Mouse (Mus musculus): ENCODE data around the gene Gm35549. TPM values are rescaled to one million over a fixed set of nuclear protein-coding genes. Genes with fewer than 3 reads are reported as not detected.

The Gm35549 gene
- polyA plus RNA-seq, 1 experiment from 2014 or later: not detected

- H3K4me2 ChIP-seq (ENCODE audit: low read depth, severe bottlenecking): no peak overlapping the region
- H3K36me3 ChIP-seq (ENCODE audit: control insufficient read depth, insufficient read depth, low read length): peaks cover 5% of the 10 kb centered on the region
- no peaks in the 10 kb centered on the region for H3K4me1 ChIP-seq (ENCODE audit: control insufficient read depth, insufficient read depth, low read length)
- no peak overlapping the region for H3K27ac ChIP-seq (replicated peaks; ENCODE audit: low read depth, low read length)
- no peaks in the 10 kb centered on the region for H3K27me3 ChIP-seq (ENCODE audit: control insufficient read depth, insufficient read depth, low read length)
- no peak overlapping the region for H3K4me3 ChIP-seq (ENCODE audit: low read depth, low read length)
- no peaks in the 10 kb centered on the region; the same call in 1 of the 2 replicates for H3K9me3 ChIP-seq (ENCODE audit: control insufficient read depth, low read length)
- 85% methylated on average over 3 of the region's 3 CpGs for WGBS
- H3K9ac ChIP-seq (ENCODE audit: low read length): no peak overlapping the region
- ATAC-seq (ENCODE audit: insufficient number of reproducible peaks, low FRiP score, low TSS enrichment, low read depth) (no peak), DNase-seq (ENCODE audit: low spot score) (no peak)
These were observed 1.8 kb upstream of the Gm35549 start for GRCm38 (mm10) chr9:122845621-122846020.

DNA sequence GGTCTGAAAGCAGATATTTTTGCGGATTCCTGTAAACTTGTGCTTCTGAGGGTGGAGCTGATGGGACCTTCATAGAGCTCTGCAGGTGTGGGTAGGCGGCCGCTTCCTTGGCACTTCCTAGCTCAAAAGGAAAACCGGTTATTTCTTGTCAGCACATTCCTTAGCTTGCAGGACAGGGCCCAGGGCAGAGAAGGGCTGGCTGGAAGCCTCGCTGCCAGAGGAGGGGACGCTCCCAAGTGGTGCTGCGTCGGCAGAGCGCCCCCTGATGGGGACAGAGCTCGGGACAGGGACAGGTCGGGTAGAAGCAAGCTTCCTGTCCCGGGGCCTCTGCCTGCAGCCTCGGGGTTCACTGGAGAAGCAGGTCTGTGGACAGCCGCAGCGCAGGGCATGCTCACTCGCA, 6.2 kb downstream of the Gm35549 start:
- Histone ChIP-seq H3K27ac (replicated peaks; ENCODE audit: low read depth, low read length) (no peak overlapping the region), H3K4me1 (ENCODE audit: control insufficient read depth, insufficient read depth, low read length) (0 out of 2 replicates have a peak, but pooled peaks cover 3% of the 10 kb centered on the region), H3K9me3 (ENCODE audit: control insufficient read depth, low read length) (no peaks in the 10 kb centered on the region), H3K4me2 (ENCODE audit: low read depth, severe bottlenecking) (0 out of 2 replicates have a peak overlapping the region, but pooled peaks have one; percentile 10), H3K9ac (ENCODE audit: low read length) (no peak overlapping the region), H3K27me3 (ENCODE audit: control insufficient read depth, insufficient read depth, low read length) (no peaks in the 10 kb centered on the region), H3K36me3 (ENCODE audit: control insufficient read depth, insufficient read depth, low read length) (no peaks in the 10 kb centered on the region; the same call in 1 of the 2 replicates), H3K4me3 (ENCODE audit: low read depth, low read length) (no peak overlapping the region)
- WGBS: 26% methylated on average over 16 of the region's 16 CpGs
- DNase-seq (ENCODE audit: low spot score) (peak; percentile 64), ATAC-seq (ENCODE audit: insufficient number of reproducible peaks, low FRiP score, low TSS enrichment, low read depth) (peak; percentile 31; the same call in 1 of the 2 replicates)

GRCm38 (mm10) chr9:122837216-122837615, 6.6 kb downstream of the Gm35549 start:
- Histone ChIP-seq H3K4me3 (ENCODE audit: low read depth, low read length) (no peak overlapping the region), H3K4me1 (ENCODE audit: control insufficient read depth, insufficient read depth, low read length) (0 out of 2 replicates have a peak, but pooled peaks cover 3% of the 10 kb centered on the region), H3K27ac (replicated peaks; ENCODE audit: low read depth, low read length) (no peak overlapping the region), H3K27me3 (ENCODE audit: control insufficient read depth, insufficient read depth, low read length) (no peaks in the 10 kb centered on the region), H3K4me2 (ENCODE audit: low read depth, severe bottlenecking) (no peak overlapping the region), H3K9ac (ENCODE audit: low read length) (no peak overlapping the region), H3K9me3 (ENCODE audit: control insufficient read depth, low read length) (no peaks in the 10 kb centered on the region), H3K36me3 (ENCODE audit: control insufficient read depth, insufficient read depth, low read length) (no peaks in the 10 kb centered on the region; the same call in 1 of the 2 replicates)
- no peak for ATAC-seq (ENCODE audit: insufficient number of reproducible peaks, low FRiP score, low TSS enrichment, low read depth)
- 82% methylated on average over 4 of the region's 4 CpGs for WGBS
- no peak for DNase-seq (ENCODE audit: low spot score)

GRCm38 (mm10) chr9:122836790-122837189, 7.0 kb downstream of the Gm35549 start:
- DNase-seq (ENCODE audit: low spot score): no peak
- H3K27ac ChIP-seq (replicated peaks; ENCODE audit: low read depth, low read length): 0 out of 2 replicates have a peak overlapping the region, but pooled peaks have one; percentile 26
- 64% methylated on average over 6 of the region's 6 CpGs for WGBS

GRCm38 (mm10) chr9:122836126-122836525, 7.7 kb downstream of the Gm35549 start:
- H3K27ac ChIP-seq (replicated peaks; ENCODE audit: low read depth, low read length): no peak overlapping the region
- no peak overlapping the region for H3K4me2 ChIP-seq (ENCODE audit: low read depth, severe bottlenecking)
- DNase-seq (ENCODE audit: low spot score) (no peak), ATAC-seq (ENCODE audit: insufficient number of reproducible peaks, low FRiP score, low TSS enrichment, low read depth) (no peak)
- H3K27me3 ChIP-seq (ENCODE audit: control insufficient read depth, insufficient read depth, low read length): no peaks in the 10 kb centered on the region
- 0 out of 2 replicates have a peak, but pooled peaks cover 3% of the 10 kb centered on the region for H3K4me1 ChIP-seq (ENCODE audit: control insufficient read depth, insufficient read depth, low read length)
- H3K9me3 ChIP-seq (ENCODE audit: control insufficient read depth, low read length): no peaks in the 10 kb centered on the region
- 67% methylated on average over 9 of the region's 9 CpGs for WGBS
- H3K9ac ChIP-seq (ENCODE audit: low read length): no peak overlapping the region
- no peak overlapping the region for H3K4me3 ChIP-seq (ENCODE audit: low read depth, low read length)
- no peaks in the 10 kb centered on the region; the same call in 1 of the 2 replicates for H3K36me3 ChIP-seq (ENCODE audit: control insufficient read depth, insufficient read depth, low read length)

More at GRCm38 (mm10) chr9:122836790-122837189, 7.0 kb downstream of the Gm35549 start:
- Histone ChIP-seq H3K4me3 (ENCODE audit: low read depth, low read length) (no peak overlapping the region), H3K4me2 (ENCODE audit: low read depth, severe bottlenecking) (no peak overlapping the region), H3K9me3 (ENCODE audit: control insufficient read depth, low read length) (no peaks in the 10 kb centered on the region), H3K9ac (ENCODE audit: low read length) (no peak overlapping the region; the same call in 1 of the 2 replicates), H3K27me3 (ENCODE audit: control insufficient read depth, insufficient read depth, low read length) (no peaks in the 10 kb centered on the region), H3K4me1 (ENCODE audit: control insufficient read depth, insufficient read depth, low read length) (0 out of 2 replicates have a peak, but pooled peaks cover 3% of the 10 kb centered on the region), H3K36me3 (ENCODE audit: control insufficient read depth, insufficient read depth, low read length) (no peaks in the 10 kb centered on the region; the same call in 1 of the 2 replicates)
- no peak for ATAC-seq (ENCODE audit: insufficient number of reproducible peaks, low FRiP score, low TSS enrichment, low read depth)

GRCm38 (mm10) chr9:122829826-122830380, 13.9 kb downstream of the Gm35549 start:
- no peak overlapping the region for H3K4me2 ChIP-seq (ENCODE audit: low read depth, severe bottlenecking)
- H3K27me3 ChIP-seq (ENCODE audit: control insufficient read depth, insufficient read depth, low read length): no peaks in the 10 kb centered on the region
- H3K9me3 ChIP-seq (ENCODE audit: control insufficient read depth, low read length): no peaks in the 10 kb centered on the region
- no peaks in the 10 kb centered on the region; the same call in 1 of the 2 replicates for H3K36me3 ChIP-seq (ENCODE audit: control insufficient read depth, insufficient read depth, low read length)
- ATAC-seq (ENCODE audit: insufficient number of reproducible peaks, low FRiP score, low TSS enrichment, low read depth): no peak
- H3K9ac ChIP-seq (ENCODE audit: low read length): no peak overlapping the region
- no peak overlapping the region for H3K4me3 ChIP-seq (ENCODE audit: low read depth, low read length)
- no peak for DNase-seq (ENCODE audit: low spot score)
- 79% methylated on average over 4 of the region's 4 CpGs for WGBS
- no peaks in the 10 kb centered on the region for H3K4me1 ChIP-seq (ENCODE audit: control insufficient read depth, insufficient read depth, low read length)
- no peak overlapping the region for H3K27ac ChIP-seq (replicated peaks; ENCODE audit: low read depth, low read length)

- Histone ChIP-seq H3K9ac (ENCODE audit: low read length) (no peak overlapping the region), H3K4me3 (ENCODE audit: low read depth, low read length) (no peak overlapping the region), H3K27ac (replicated peaks; ENCODE audit: low read depth, low read length) (no peak overlapping the region), H3K9me3 (ENCODE audit: control insufficient read depth, low read length) (no peaks in the 10 kb centered on the region), H3K4me1 (ENCODE audit: control insufficient read depth, insufficient read depth, low read length) (no peaks in the 10 kb centered on the region), H3K4me2 (ENCODE audit: low read depth, severe bottlenecking) (no peak overlapping the region), H3K27me3 (ENCODE audit: control insufficient read depth, insufficient read depth, low read length) (no peaks in the 10 kb centered on the region), H3K36me3 (ENCODE audit: control insufficient read depth, insufficient read depth, low read length) (no peaks in the 10 kb centered on the region; the same call in 1 of the 2 replicates)
- 93% methylated on average over 4 of the region's 4 CpGs for WGBS
- DNase-seq (ENCODE audit: low spot score) (no peak), ATAC-seq (ENCODE audit: insufficient number of reproducible peaks, low FRiP score, low TSS enrichment, low read depth) (no peak)
These were observed 17.1 kb downstream of the Gm35549 start for GRCm38 (mm10) chr9:122826743-122827142.

- Histone ChIP-seq H3K4me3 (ENCODE audit: low read depth, low read length) (no peak overlapping the region), H3K9me3 (ENCODE audit: control insufficient read depth, low read length) (no peaks in the 10 kb centered on the region), H3K27me3 (ENCODE audit: control insufficient read depth, insufficient read depth, low read length) (no peaks in the 10 kb centered on the region), H3K9ac (ENCODE audit: low read length) (no peak overlapping the region), H3K36me3 (ENCODE audit: control insufficient read depth, insufficient read depth, low read length) (no peaks in the 10 kb centered on the region; the same call in 1 of the 2 replicates), H3K27ac (replicated peaks; ENCODE audit: low read depth, low read length) (no peak overlapping the region), H3K4me2 (ENCODE audit: low read depth, severe bottlenecking) (no peak overlapping the region), H3K4me1 (ENCODE audit: control insufficient read depth, insufficient read depth, low read length) (no peaks in the 10 kb centered on the region)
- 87% methylated on average over 5 of the region's 5 CpGs for WGBS
- DNase-seq (ENCODE audit: low spot score) (no peak), ATAC-seq (ENCODE audit: insufficient number of reproducible peaks, low FRiP score, low TSS enrichment, low read depth) (no peak)
These were observed 20.3 kb downstream of the Gm35549 start for GRCm38 (mm10) chr9:122823374-122824017.

Measured in limb, embryonic 11.5 days (tissue).